Mouse (Mus musculus) neural tube, embryonic 10.5 days (tissue): ENCODE measurements around the gene Eaf2.

Source experiments
- DNase-seq: peaks from one replicate; pipeline ENCODE4 v3.0.0-alpha.2; 2017; ENCODE audit warnings: low spot score; ENCODE audit errors: extremely low spot score

Eaf2 gene

DNA sequence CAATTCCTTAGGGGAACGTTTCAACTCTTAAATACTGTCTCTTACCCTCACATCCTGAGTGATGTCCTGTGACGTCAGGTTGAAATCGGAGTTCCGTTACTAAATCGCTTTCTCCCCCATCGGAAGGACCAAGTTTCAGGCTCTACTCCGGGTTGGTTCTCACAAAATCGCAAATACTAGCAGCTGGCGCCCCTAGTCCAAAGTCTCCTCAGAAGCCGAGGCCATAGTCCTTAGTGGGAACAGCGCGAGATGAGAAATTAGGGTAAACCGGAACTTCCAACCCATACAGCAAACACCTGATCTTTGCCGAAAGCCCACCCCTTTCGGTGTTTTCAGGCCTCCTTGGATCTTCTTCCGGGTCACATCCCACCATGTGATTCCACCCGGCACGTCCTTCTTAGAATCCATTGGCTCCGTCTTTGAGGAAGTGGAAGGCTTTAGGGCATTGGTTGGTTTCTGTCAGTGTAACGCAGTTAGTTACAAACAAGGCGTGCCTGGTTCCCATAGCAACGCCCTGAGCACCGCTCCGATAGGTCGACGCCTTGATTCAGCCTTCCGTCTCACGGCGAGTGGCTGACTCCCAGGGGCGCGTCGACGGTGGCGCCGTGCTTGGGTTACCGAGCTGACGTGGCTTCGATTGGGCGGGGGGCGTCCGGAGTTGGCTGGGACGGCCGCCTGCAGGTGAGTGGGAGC, at the start of gene Eaf2, which contains the start of gene Golgb1:
Gene Eaf2 (minus strand): TSS at position 421 of the 693 bp plus-strand sequence.
Gene Golgb1 (plus strand): TSS at position 558 of the 693 bp plus-strand sequence.
- peak; percentile 91 for DNase-seq

DNA sequence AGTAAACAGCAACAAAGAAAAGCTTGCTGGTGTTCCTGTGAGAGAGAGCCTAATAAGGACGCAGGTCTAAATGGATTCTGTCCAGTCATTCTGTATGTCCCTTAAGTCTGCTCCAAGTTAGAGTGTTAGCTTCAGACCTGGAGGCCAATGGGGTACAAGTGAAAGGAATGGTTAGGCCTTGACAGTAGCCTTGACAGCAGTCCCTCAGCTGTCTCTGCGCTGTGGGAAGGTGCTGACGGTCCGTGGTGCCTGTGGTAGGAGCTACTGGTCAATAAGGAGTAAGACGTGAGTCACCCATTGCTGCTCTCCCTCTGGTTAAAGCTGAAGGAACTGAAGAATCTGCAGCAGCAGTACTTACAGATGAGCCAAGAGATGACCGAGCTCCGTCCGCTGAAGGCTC, 49.5 kb upstream of the Eaf2 start:
- DNase-seq, result no peak

DNA sequence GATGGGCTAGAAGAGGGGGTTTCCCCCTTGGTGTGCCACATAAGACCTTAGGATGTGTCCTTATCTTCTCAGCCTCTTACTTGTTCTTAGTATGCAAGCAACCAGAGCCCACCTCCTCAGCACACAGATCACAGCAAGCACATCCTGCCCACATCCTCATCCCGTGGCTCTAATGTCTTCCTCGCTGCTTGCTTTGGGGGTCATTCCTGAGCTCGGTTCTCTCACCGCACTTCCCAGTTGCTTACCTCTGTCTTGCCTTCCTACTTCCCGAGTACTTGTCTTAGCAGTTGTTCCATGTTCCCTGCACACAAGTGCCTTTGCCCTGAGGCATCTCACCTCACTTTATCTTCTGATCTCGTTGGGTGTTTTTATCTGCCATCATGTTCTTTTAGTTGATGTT, 47.2 kb upstream of the Eaf2 start:
- no peak for DNase-seq

DNA sequence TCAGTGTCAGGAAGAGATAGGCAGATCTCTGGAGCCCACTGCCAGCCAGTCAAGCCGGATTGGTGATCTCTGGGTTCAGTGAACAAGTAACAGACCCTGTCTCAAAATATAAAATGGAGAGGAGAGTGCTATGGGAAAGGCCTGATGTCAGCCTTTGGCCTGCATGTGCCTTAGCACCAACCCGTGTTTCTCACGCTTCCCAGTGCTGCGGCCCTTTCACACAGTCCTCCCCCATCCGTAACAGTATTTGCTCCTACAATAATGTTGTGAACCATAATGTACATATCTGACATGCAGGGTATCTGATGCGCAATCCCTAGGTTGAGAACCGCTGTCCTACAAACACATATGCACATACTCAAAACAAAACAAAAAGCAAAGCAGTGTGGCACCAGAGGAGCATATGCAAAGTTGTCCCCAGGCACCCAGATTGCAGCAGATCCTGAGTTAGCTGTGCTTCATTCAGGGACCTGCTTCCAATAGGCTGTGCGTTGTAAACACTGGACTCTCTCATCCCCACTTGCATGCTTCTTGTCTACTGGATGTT, 46.3 kb upstream of the Eaf2 start:
- no peak for DNase-seq

DNA sequence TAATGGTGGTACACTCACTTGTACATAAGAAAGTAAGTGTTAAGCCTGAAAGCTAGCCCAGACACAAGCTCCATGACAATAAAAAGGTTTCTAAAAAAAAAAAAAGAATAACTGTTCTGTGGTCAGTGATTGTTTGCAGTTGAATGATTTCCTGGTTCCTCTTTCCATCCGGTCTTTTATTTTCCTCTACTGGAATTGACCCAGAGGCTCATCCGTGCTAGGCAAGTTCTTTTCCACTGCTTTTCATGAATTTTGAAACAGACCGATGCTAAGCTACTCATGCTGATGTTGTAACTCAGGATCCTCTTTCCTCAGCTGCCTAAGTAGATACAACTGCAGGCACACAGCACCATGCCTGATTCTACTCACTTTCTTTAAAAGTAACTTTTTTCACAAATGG, 45.6 kb upstream of the Eaf2 start:
- no peak for DNase-seq

DNA sequence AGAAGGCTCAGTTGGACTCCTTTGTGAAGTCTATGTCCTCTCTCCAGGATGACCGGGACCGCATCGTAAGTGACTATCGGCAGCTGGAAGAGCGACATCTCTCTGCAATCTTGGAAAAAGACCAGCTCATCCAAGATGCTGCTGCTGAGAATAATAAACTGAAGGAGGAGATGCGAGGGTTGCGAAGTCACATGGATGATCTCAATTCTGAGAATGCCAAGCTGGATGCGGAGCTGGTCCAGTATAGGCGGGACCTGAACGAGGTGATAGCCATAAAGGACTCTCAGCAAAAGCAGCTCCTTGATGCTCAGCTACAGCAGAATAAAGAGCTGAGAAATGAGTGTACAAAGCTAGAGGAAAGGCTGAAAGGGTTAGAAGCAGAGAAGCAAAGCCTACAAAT, 43.7 kb upstream of the Eaf2 start:
- no peak for DNase-seq

DNA sequence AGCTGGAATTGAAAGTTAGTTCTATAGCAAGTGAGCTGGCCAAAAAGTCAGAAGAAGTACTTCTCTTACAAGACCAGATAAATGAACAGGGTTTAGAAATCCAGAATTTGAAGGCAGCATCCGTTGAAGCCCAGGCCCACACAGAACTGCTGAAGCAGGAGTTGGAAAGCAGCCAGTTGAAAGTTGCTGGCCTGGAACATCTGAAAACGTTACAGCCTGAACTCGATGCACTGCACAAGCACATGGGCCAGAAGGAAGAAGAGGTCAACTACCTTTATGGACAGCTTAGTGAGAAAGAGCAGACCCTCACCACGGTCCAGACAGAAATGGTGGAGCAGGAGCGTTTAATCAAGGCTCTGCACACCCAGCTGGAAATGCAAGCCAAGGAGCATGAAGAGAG, 39.4 kb upstream of the Eaf2 start:
- DNase-seq, result no peak

DNA sequence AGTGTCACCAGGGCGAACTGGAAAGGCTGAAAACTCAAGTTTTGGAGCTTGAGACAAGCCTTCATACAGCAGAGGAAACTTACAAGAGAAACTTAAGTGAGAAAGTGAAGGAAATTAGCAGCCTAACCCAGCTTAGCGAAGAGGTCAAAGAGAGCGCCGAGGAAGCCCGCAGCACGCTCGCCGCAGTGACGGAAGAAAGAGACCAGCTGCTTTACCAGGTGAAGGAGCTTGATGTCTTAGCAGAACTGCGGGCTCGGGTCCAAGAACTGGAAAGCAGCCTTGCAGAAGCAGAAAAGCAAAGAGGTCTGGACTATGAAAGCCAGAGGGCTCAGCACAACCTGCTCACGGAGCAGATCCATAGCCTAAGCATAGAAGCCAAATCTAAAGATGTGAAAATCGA, 37.5 kb upstream of the Eaf2 start:
- no peak for DNase-seq

DNA sequence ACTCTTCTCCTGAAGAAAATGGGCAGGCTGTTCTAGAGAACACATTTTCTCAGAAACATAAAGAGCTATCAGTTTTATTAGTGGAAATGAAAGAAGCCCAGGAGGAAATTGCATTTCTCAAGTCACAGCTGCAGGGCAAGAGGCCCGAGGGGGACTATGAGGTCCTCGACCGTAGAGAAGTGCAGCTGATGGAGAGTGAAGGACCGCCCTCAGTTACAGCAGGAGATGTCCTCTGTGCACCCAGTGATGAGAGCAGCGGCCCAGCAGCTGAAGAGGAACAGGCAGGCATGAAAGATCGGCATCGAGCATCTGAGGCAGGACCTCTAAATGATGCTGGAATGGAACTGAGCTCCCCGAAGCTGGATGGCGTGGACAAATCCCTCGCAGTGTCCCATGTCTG, 37.1 kb upstream of the Eaf2 start:
- DNase-seq, result no peak

DNA sequence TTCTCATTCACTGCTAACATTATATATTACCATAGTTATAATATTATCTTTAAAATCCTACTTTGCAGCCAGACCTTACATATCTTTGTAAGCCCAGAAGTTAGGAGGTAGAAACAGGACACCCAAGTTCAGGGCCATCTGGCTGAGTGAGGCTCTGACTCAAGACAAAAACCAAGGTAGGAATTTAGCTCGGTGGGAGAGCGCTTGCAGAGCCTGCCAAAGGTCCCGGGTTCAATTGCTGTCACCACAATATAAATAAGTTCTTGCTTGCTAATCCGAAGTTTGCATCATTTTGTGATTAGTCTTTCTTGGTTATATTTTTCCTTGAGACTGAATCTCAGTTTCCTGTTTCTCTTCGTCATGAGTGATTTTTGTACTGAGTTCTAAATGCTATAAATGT, 28.4 kb upstream of the Eaf2 start:
- no peak for DNase-seq

DNA sequence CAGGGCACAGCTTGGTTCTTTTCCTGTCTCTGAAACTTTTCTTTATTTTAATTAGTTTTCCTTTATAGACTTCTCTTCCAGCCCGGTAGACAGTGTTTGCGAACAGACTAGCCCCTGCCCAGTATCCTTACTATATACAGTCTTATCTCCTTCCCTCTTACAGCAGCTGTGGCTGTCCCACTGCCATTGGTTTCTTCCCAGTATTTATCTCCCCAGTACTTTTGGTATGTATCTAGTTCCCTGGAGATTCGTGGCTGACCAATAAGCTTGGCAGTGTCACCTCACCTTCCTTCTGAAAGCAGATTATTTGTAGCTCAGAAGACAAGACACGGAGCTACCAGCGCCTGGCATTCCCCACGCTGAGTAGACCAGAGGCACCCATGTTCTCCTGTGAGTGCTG, 21.9 kb upstream of the Eaf2 start:
- no peak for DNase-seq

DNA sequence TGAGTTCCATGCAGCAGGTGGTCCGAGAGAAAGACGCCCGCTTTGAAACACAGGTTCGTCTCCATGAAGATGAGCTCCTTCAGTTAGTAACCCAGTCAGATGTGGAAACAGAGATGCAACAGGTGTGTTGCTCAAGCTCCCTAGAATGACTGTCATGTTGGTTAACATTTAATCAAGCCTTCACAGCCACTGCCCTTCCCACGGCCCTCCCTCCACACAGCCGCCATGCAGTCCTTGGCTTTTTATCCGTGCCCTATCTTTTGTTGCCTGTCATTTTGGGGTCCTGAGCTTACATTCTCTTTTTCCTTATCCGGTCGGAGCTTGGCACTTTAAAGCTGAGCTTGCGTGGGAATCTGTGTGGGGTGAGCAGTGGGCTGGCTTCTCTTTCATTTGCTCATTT, 18.5 kb upstream of the Eaf2 start:
- DNase-seq, result no peak

DNA sequence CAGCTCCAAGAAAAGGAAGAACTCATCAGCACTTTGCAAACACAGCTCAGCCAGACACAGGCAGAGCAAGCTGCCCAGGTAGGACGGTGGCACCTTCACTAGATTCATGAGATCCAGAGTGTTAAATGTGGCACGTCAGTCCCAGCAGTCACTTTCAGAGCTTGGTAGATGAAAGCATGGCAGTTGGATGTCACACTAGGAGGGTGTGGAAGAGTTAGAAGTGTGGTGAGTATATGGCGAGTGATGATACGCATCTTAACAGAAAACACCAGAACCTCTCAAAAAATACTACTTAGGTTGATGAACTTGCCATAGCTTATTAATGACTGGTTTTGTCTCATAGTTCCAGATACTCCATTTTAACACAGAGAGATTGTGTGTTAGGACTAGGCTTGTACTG, 16.6 kb upstream of the Eaf2 start:
- DNase-seq, result no peak

DNA sequence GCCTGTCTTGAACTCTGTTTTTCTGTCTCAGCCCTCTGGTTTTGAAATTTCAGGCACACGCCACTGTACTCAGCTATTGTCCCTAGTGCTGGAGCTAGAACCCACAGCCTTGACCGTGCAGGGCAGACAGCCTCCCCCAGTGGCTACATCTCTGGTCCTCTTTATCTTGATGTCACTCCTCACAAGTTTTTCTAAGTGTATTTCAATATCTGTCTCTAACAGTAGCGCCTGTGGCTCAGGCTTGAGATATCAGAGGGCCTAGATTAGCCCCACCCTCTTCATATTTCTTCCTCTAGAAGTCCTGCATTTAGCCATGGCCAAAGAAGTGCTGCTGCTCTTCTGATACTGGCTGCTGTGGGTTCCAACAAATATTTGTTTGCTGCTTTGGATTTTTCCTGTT, 15.8 kb upstream of the Eaf2 start:
- no peak for DNase-seq

DNA sequence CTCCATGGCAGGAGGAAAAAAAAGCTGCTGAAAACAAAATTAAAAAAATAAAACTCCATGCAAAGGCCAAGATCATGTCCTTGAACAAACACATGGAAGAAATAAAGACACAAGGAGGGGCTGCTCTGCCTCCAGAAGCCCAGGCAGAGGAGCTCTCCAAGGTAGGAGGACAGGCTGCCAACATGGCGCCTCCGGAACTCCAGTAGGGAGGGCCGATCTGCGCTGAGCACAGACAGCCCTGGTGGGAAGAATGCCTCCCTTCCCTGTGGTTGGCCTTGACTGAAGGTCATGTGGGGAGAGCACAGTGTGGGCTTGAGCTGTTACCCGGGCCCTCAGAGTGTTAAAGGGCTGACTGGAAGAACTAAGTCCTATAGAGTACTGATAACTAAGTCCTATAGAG, 12.7 kb upstream of the Eaf2 start:
- no peak for DNase-seq

DNA sequence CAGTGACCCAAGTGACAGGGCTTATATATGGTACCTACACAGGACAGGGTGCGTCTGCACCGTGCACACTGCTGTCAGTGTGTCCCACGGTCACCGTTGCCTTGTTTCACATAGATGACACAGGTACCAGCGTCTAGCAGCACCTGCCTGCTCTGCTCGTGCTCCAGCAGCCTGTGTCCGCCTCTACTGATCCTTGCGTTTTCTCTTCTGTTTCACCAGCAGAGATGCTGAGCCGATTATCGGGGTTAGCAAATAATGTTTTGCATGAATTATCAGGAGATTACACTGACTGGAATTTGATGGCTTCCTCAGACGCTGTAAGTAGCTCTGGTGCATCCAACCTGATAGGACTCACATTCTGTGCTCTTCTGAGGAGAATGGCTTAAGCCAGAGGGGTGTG, 11.1 kb upstream of the Eaf2 start:
- DNase-seq, result no peak

DNA sequence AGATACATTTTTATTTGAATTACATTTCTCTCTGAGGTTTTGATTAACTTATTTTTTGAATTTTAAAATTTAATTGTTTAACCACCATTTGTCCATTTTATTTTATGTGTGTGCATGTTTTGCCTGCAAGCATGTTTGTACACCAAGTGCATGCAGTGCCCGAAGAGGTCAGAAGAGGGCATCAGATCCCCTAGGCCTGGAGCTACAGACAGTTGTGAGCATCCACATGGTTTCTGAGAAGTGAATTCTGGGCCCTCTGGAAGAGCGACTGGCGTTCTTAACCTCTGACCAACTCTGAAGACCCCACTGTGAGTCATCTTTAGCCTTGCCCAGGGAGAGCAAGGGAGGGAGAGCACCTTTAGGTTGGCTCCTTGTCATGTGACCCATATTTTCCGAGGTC, 10.1 kb upstream of the Eaf2 start:
- DNase-seq, result no peak

DNA sequence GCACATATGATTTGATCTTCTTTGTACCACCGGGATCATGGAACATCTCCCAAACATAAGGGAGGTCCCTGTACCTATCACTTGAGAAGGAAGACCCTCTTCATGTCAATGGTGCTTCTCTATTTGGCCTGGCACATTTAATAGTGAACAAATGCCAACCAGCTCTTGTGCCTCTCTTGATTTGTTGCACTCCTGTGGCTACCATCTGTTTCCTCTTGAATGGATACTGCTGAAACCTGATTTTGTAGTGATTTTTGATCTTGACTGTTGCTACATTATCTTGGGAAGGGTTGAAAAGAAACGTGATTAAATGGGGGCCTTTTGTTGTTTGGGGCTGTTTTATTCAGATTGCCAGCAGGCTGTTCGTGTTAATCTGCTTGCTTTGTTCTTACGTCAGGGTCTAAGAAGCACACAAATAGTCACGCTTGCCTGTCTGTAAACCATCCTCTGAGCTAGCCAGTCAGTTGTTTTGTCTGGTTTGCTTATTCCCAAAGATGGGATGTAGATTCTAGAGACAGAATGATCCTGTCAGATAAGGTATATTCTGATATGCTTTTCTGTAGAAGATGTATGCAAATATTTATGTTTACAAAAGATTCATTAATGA, 8.0 kb upstream of the Eaf2 start:
- no peak for DNase-seq

DNA sequence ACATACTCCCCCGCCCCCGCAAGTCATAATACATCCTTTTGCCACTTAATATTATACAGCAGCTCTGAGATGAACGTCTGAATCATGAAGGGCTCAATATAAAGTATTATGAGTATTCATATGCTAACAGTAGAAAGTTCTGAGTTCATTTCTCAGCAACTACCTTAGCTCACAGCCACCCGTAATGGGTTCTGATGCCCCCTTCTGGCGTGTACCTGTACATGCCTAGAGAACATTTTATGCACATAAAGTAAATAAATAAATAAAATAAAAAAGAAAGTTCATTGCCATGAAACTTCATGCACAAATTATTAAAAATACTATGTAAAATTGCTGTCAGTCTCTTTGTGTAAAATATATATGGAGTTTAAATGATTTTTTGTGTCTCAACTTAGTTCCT, 2.5 kb upstream of the Eaf2 start:
- no peak for DNase-seq

DNA sequence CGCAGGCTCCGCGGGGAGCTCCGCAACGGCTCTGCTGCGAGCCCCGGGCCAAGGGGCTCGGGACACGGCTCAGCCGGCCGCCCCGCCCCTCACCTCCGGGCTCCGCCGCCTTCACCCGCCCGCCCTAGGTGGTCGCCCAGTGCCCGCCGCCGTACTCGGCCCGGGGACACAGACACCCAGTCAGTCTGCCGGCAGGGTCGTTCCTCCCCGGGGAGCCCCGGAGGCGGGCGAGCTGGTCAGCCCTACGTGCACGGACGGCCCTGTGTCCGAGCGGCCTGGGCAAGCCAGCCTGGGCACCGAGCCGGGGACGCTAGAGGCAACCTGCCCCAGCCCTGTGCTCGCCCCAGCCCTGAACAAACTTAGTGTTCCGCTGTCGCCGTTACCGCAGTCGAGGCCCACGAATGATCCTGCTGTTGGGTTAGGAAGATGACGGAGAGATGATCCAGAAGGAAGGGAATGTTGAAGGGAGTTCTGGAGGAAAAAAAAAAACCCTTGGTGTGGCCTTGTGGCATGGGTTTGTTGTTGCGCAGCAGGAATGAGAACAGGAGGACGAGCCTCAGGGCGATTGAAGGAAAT, 561 bp upstream of the Eaf2 start:
- no peak for DNase-seq

DNA sequence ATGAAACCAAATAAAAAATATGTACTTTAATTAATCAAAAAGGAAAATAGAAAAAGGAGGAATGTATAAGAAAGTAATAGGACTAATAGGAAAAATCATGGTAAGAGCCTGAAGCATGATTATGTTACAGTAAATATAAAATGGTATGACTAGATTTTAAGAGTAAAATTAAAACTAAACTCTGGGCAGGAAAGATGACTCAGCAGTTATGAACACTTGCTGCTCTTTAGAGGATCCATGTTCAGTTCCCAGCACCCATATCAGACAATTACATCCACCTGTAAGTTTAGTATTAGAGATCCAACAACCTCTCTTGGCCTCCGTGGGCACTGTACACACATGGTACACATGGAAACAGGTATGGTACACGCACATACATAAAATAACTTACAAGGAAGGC, 5.4 kb downstream of the Eaf2 start:
- DNase-seq, result no peak

DNA sequence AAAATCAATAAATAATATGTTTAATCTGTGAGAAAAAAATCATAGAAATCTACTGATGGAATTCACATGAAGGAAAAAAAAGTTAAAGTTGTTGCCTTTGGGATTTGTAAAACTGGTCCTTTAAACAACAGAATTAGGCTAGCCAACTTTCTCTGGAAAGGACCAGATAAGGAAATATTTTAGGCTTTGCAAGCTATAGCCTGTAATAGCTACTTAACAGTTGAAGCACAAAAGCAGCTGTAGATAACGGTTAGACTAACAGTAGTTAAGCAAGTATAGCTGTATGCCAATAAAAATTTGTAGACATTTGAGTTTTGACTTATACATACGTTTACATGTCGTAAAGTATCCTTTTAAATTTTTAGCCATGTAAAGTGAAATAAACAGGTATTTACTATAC, 11.2 kb downstream of the Eaf2 start:
- DNase-seq, result no peak

DNA sequence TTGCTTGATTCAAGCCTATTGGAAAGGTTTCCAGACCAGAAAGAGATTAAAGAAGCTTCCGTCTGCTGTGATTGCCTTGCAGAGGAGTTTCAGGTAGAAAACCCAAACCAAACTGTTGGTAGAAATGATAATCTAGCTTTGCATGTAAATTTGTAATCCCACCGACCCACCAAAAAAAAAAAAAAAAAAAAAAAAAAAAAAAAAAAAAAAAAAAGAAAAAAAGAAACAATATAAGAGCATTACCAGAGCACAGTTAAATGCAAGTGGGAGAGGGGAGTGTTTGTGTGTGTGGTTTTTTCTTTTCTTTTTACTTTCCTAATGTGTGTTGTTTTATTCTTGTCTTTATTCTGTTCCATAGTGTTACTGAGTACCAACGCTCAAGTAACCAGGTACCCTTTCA, 23.6 kb downstream of the Eaf2 start:
- no peak for DNase-seq
